Mouse (Mus musculus) stomach, postnatal 0 days (tissue): ENCODE data around the gene Ttll12.

Source experiments
- CTCF ChIP-seq: IDR thresholded peaks from 2 replicates; pipeline ENCODE4 v1.5.1; 2016; ENCODE audit warnings: antibody characterized with exemption, low read depth, mild to moderate bottlenecking, moderate library complexity
- EP300 ChIP-seq: optimal IDR thresholded peaks from 2 replicates; pipeline ENCODE3; 2016; ENCODE audit warnings: antibody characterized with exemption

DNA sequence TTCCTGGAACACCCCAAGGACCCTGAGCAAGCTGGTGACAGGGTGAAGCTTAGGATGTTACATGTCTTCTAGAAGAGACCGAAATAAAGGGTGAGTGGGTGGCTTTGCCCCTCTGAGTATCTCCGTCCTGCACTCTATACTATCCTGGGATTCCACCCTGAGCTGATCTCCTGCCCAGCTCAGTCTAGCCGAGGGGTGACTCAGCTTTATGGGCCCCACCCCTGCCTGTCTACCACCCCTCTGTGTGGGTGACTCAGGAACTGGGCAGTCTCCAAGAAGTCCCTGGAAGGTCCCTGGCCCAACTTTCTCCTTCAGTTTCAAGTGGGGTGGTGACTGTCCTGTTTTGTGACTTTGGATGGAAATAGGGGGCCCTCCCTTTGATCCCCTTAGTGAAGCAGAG lies 29.5 kb downstream of the Ttll12 start:
- no peak for TF ChIP-seq EP300
- TF ChIP-seq CTCF: no peak
